Mouse (Mus musculus) hindbrain, embryonic 16.5 days (tissue): ENCODE results near the gene Dnajc15. TPM values are rescaled to one million over a fixed set of nuclear protein-coding genes. Genes with fewer than 3 reads are reported as not detected.
A peak's percentile ranks its signal among the peaks of the same experiment; 100 is the strongest.

ENCODE experiments used
- ATAC-seq: fragments of 200-750 bp; cut with Nextera tagmentation; 2 replicates; pipeline ENCODE4 v1.8.0; 2017; ENCODE audit warnings: moderate TSS enrichment, moderate library complexity
- H3K27ac ChIP-seq: fragments of 300-500 bp; sonication (generic); 2 replicates; pipeline ENCODE4 v1.5.1; 2014; ENCODE audit warnings: low read depth, mild to moderate bottlenecking, control low read depth, low read length, moderate library complexity
- H3K27me3 ChIP-seq: fragments of 300-500 bp; sonication (generic); replicated peaks from 2 replicates; pipeline ENCODE4 v1.6.1; 2014; ENCODE audit warnings: low read length; ENCODE audit not compliant: control insufficient read depth, insufficient read depth
- H3K36me3 ChIP-seq: fragments of 300-500 bp; sonication (generic); 2 replicates; pipeline ENCODE4 v1.6.1; 2014; ENCODE audit warnings: mild to moderate bottlenecking, low read length, moderate library complexity, mixed read lengths; ENCODE audit not compliant: control insufficient read depth, insufficient read depth
- H3K4me1 ChIP-seq: fragments of 300-500 bp; sonication (generic); 2 replicates; pipeline ENCODE4 v1.6.1; 2014; ENCODE audit warnings: low read depth, low read length; ENCODE audit not compliant: control insufficient read depth, insufficient read depth
- H3K4me2 ChIP-seq: fragments of 300-500 bp; sonication (generic); 2 replicates; pipeline ENCODE4 v1.6.1; 2014; ENCODE audit warnings: mild to moderate bottlenecking, low read length, control low read depth, moderate library complexity
- H3K4me3 ChIP-seq: fragments of 300-500 bp; sonication (generic); 2 replicates; pipeline ENCODE4 v1.5.1; 2014; ENCODE audit warnings: mild to moderate bottlenecking, low read length, control low read depth, moderate library complexity
- H3K9ac ChIP-seq: fragments of 300-500 bp; sonication (generic); 2 replicates; pipeline ENCODE4 v1.6.1; 2014; ENCODE audit warnings: low read depth, mild to moderate bottlenecking, control low read depth, low read length, moderate library complexity
- H3K9me3 ChIP-seq: fragments of 300-500 bp; sonication (generic); 2 replicates; pipeline ENCODE4 v1.6.1; 2014; ENCODE audit warnings: mild to moderate bottlenecking, low read length, moderate library complexity; ENCODE audit not compliant: control insufficient read depth
- WGBS: fragments of 180-500 bp; shearing (Covaris S2); extraction: QIAGEN DNeasy Blood & Tissue Kit; methylation state at CpG from one replicate; pipeline ENCODE4 v1.1.7; 2014; 5-methylcytosine and 5-hydroxymethylcytosine counted together
- polyA plus RNA-seq: library from polyadenylated mRNA; unstranded; fragments of >200 nt; fragmentation: Nextera tagmentation; extraction: Ambion mirVana; gene quantifications from 2 replicates; pipeline ENCODE4 v1.2.1, GENCODE M21; 2015

The Dnajc15 gene
- polyA plus RNA-seq: 80.2 and 97.4 TPM in 2 replicates

GRCm38 (mm10) chr14:77874304-77875241 lies at the start of gene Dnajc15:
Dnajc15 (minus strand) TSS chr14:77875125.
- WGBS: 2% methylated on average over 44 of the region's 44 CpGs
- Histone ChIP-seq H3K36me3 (no peaks in the 10 kb centered on the region), H3K4me3 (peak within 1 kb of the TSS; percentile 82), H3K4me2 (peak within 1 kb of the TSS; percentile 88), H3K9me3 (no peaks in the 10 kb centered on the region), H3K27me3 (no peaks in the 10 kb centered on the region), H3K9ac (peak within 1 kb of the TSS; percentile 84), H3K27ac (no peak within 1 kb of the TSS), H3K4me1 (peaks cover 4% of the 10 kb centered on the region; the same call in 1 of the 2 replicates)
- peak; percentile 92 for ATAC-seq

GRCm38 (mm10) chr14:77923076-77923865 lies 48.3 kb upstream of the Dnajc15 start:
- Histone ChIP-seq H3K27ac (no peak overlapping the region), H3K4me3 (no peak overlapping the region), H3K27me3 (no peaks in the 10 kb centered on the region), H3K36me3 (no peaks in the 10 kb centered on the region), H3K9me3 (no peaks in the 10 kb centered on the region), H3K4me2 (no peak overlapping the region), H3K9ac (no peak overlapping the region), H3K4me1 (no peaks in the 10 kb centered on the region)
- WGBS: 84% methylated on average over 6 of the region's 6 CpGs
- ATAC-seq: no peak

GRCm38 (mm10) chr14:77921641-77922040 lies 46.7 kb upstream of the Dnajc15 start:
- H3K36me3 ChIP-seq: no peaks in the 10 kb centered on the region
- ATAC-seq: no peak
- no peak overlapping the region for H3K4me2 ChIP-seq
- no peak overlapping the region for H3K27ac ChIP-seq
- H3K4me3 ChIP-seq: no peak overlapping the region
- no peaks in the 10 kb centered on the region for H3K9me3 ChIP-seq
- no peak overlapping the region for H3K9ac ChIP-seq
- WGBS: 90% methylated on average over 8 of the region's 8 CpGs
- H3K4me1 ChIP-seq: no peaks in the 10 kb centered on the region
- no peaks in the 10 kb centered on the region for H3K27me3 ChIP-seq

GRCm38 (mm10) chr14:77915776-77916175 lies 40.9 kb upstream of the Dnajc15 start:
- H3K4me2 ChIP-seq: no peak overlapping the region
- no peaks in the 10 kb centered on the region for H3K4me1 ChIP-seq
- no peaks in the 10 kb centered on the region for H3K27me3 ChIP-seq
- H3K4me3 ChIP-seq: no peak overlapping the region
- no peak overlapping the region for H3K9ac ChIP-seq
- no peak for ATAC-seq
- no peaks in the 10 kb centered on the region; the same call in 1 of the 2 replicates for H3K9me3 ChIP-seq
- whole genome bisulfite sequencing: 57% methylated on average over 5 of the region's 5 CpGs
- H3K27ac ChIP-seq: no peak overlapping the region
- no peaks in the 10 kb centered on the region for H3K36me3 ChIP-seq

- Histone ChIP-seq H3K27ac (no peak overlapping the region), H3K9me3 (no peaks in the 10 kb centered on the region), H3K27me3 (no peaks in the 10 kb centered on the region), H3K4me2 (no peak overlapping the region), H3K4me3 (no peak overlapping the region), H3K9ac (no peak overlapping the region), H3K4me1 (no peaks in the 10 kb centered on the region), H3K36me3 (no peaks in the 10 kb centered on the region)
- ATAC-seq: no peak
- 95% methylated on average over 5 of the region's 5 CpGs for WGBS
These were observed 31.7 kb upstream of the Dnajc15 start for GRCm38 (mm10) chr14:77906586-77906985.

GRCm38 (mm10) chr14:77905466-77905865 lies 30.5 kb upstream of the Dnajc15 start:
- Histone ChIP-seq H3K4me2 (no peak overlapping the region), H3K4me3 (no peak overlapping the region), H3K27me3 (no peaks in the 10 kb centered on the region), H3K4me1 (no peaks in the 10 kb centered on the region), H3K9ac (no peak overlapping the region), H3K27ac (no peak overlapping the region), H3K9me3 (no peaks in the 10 kb centered on the region), H3K36me3 (no peaks in the 10 kb centered on the region)
- ATAC-seq: no peak
- WGBS: 60% methylated on average over 5 of the region's 5 CpGs

- Histone ChIP-seq H3K4me1 (no peaks in the 10 kb centered on the region), H3K9me3 (no peaks in the 10 kb centered on the region), H3K9ac (no peak within 1 kb of the TSS), H3K36me3 (no peaks in the 10 kb centered on the region), H3K27me3 (no peaks in the 10 kb centered on the region), H3K4me2 (0 out of 2 replicates have a peak within 1 kb of the TSS, but pooled peaks have one; percentile 9), H3K27ac (no peak within 1 kb of the TSS), H3K4me3 (no peak within 1 kb of the TSS)
- no peak for ATAC-seq
- 65% methylated on average over 15 of the region's 15 CpGs for WGBS
These were observed 29.3 kb upstream of the Dnajc15 start, which contains the start of gene Epsti1 for GRCm38 (mm10) chr14:77904171-77904762. Epsti1 (plus strand) TSS chr14:77904239.

GRCm38 (mm10) chr14:77902541-77902940 lies 27.6 kb upstream of the Dnajc15 start:
- no peaks in the 10 kb centered on the region for H3K36me3 ChIP-seq
- WGBS: 94% methylated on average over 3 of the region's 3 CpGs
- no peak overlapping the region for H3K27ac ChIP-seq
- H3K9ac ChIP-seq: no peak overlapping the region
- no peaks in the 10 kb centered on the region for H3K4me1 ChIP-seq
- no peak for ATAC-seq
- no peak overlapping the region for H3K4me2 ChIP-seq
- no peak overlapping the region for H3K4me3 ChIP-seq
- no peaks in the 10 kb centered on the region for H3K27me3 ChIP-seq
- no peaks in the 10 kb centered on the region for H3K9me3 ChIP-seq
